Mouse (Mus musculus) adipose tissue, adult 10 weeks (tissue): ENCODE results near the gene Wrap73. TPM values are rescaled to one million over a fixed set of nuclear protein-coding genes. Genes with fewer than 3 reads are reported as not detected.

Source experiments
- polyA plus RNA-seq: library from polyadenylated mRNA; stranded (reverse); fragments of 350-450 nt; fragmentation: Illumina TruSeq; extraction: RNeasy Lipid Tissue Mini Kit (QIAGEN cat#74804); gene quantifications from one replicate; pipeline ENCODE4 v1.2.3, GENCODE M21; 2014; ENCODE audit warnings: low read depth, low replicate concordance

The Wrap73 gene
- 7.9 TPM for polyA plus RNA-seq

GRCm38 (mm10) chr4:154142211-154143040 lies at the start of gene Wrap73:
Gene Wrap73, plus strand, starts transcription at chr4:154142372.

GRCm38 (mm10) chr4:154140182-154140212 lies 2.2 kb upstream of the Wrap73 start, which contains the start of gene Trp73:
Gene Trp73, minus strand, starts transcription at chr4:154140208.

GRCm38 (mm10) chr4:154160538-154161390 lies 18.6 kb downstream of the Wrap73 start, which contains the start of gene Tprgl:
Gene Tprgl, minus strand, starts transcription at chr4:154160666.

GRCm38 (mm10) chr4:154170506-154171150 lies 28.5 kb downstream of the Wrap73 start, which contains the start of gene Megf6:
Gene Megf6, plus strand, starts transcription at chr4:154170730.

Other genes starting within 250 kb of the Wrap73 start
- gene A430005L14Rik, start 185.1 kb upstream of the Wrap73 start, polyA plus RNA-seq, result 24.2 TPM
- gene Dffb, start 167.2 kb upstream of the Wrap73 start, polyA plus RNA-seq, result 10.6 TPM
- gene Cep104, start 167.2 kb upstream of the Wrap73 start, polyA plus RNA-seq, result 20.0 TPM
- 25.8 TPM for gene Lrrc47, start 130.6 kb upstream of the Wrap73 start, polyA plus RNA-seq
- gene Smim1, start 116.1 kb upstream of the Wrap73 start, polyA plus RNA-seq, result 172 TPM
- 1.4 TPM for gene Ccdc27, start 99.7 kb upstream of the Wrap73 start, polyA plus RNA-seq
- gene Trp73, start 2.2 kb upstream of the Wrap73 start, polyA plus RNA-seq, result 0.68 TPM
- gene Tprgl, start 18.3 kb downstream of the Wrap73 start, polyA plus RNA-seq, result 117 TPM
- gene Megf6, start 28.4 kb downstream of the Wrap73 start, polyA plus RNA-seq, result 15.0 TPM
- gene Arhgef16, start 159.3 kb downstream of the Wrap73 start, polyA plus RNA-seq, result 19.9 TPM
- not detected for gene B230104I21Rik, start 193.8 kb downstream of the Wrap73 start, polyA plus RNA-seq